Mouse (Mus musculus): ENCODE data around the gene Gm9964.

DNA sequence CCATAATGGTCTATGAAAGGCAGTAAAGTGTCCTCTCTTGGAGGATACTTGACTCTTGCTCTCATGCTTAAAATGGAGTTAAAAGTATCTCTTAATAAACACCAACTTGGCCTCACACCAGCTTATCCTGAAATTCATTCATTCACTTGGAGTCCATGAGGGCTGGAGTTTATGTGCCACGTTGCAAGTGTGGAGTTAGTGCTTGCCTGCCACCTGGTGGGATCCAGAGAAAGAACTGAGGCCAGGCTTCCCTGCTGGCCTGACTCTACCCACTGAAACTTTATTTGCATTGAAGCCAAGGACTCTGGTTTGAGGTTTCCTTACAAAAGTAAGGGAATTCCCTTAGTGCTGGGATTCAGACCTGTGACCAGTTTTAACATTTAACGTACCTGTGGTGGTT is 6.2 kb downstream of the Gm9964 start:
- TF ChIP-seq GATA1 (IDR thresholded peaks at IDR 0.05; ENCODE audit: low read length) (no peak), TAL1 (IDR thresholded peaks at IDR 0.05; ENCODE audit: low read length) (no peak)
